Mouse (Mus musculus) forebrain, postnatal 0 days (tissue): ENCODE results near the gene Clgn. TPM values are rescaled to one million over a fixed set of nuclear protein-coding genes. Genes with fewer than 3 reads are reported as not detected.
A peak's percentile ranks its signal among the peaks of the same experiment; 100 is the strongest.

ENCODE experiments used
- ATAC-seq: fragments of 200-750 bp; cut with Nextera tagmentation; 2 replicates; pipeline ENCODE4 v1.8.0; 2017; ENCODE audit warnings: mild to moderate bottlenecking, moderate library complexity
- DNase-seq: peaks from one replicate; pipeline ENCODE4 v3.0.0-alpha.2; 2015
- H3K27ac ChIP-seq: fragments of 300-500 bp; sonication (generic); 2 replicates; pipeline ENCODE4 v1.5.1; 2014; ENCODE audit warnings: low read depth, mild to moderate bottlenecking, antibody characterized with exemption, low read length, moderate library complexity, mixed read lengths
- H3K27me3 ChIP-seq: fragments of 300-500 bp; sonication (generic); 2 replicates; pipeline ENCODE4 v1.6.1; 2014; ENCODE audit warnings: mild to moderate bottlenecking, low read length, mixed read lengths; ENCODE audit not compliant: insufficient read depth
- H3K36me3 ChIP-seq: fragments of 300-500 bp; sonication (generic); 2 replicates; pipeline ENCODE4 v1.6.1; 2014; ENCODE audit warnings: mild to moderate bottlenecking, moderate library complexity; ENCODE audit not compliant: insufficient read depth
- H3K4me1 ChIP-seq: fragments of 300-500 bp; sonication (generic); 2 replicates; pipeline ENCODE4 v1.6.1; 2014; ENCODE audit warnings: antibody characterized with exemption; ENCODE audit not compliant: insufficient read depth
- H3K4me2 ChIP-seq: fragments of 300-500 bp; sonication (generic); 2 replicates; pipeline ENCODE4 v1.6.1; 2014; ENCODE audit warnings: low read depth, mild to moderate bottlenecking, moderate library complexity
- H3K4me3 ChIP-seq: fragments of 300-500 bp; sonication (generic); 2 replicates; pipeline ENCODE4 v1.5.1; 2014; ENCODE audit warnings: low read depth, low read length, mixed read lengths
- H3K9ac ChIP-seq: fragments of 300-500 bp; sonication (generic); 2 replicates; pipeline ENCODE4 v1.6.1; 2014; ENCODE audit warnings: mild to moderate bottlenecking
- H3K9me3 ChIP-seq: fragments of 300-500 bp; sonication (generic); 2 replicates; pipeline ENCODE4 v1.6.1; 2016; ENCODE audit warnings: low read length
- CTCF ChIP-seq: sonication (generic); IDR thresholded peaks from 2 replicates; pipeline ENCODE4 v1.5.1; 2016; ENCODE audit warnings: antibody characterized with exemption, control low read depth, low read depth
- WGBS: fragments of 180-500 bp; shearing (Covaris S2); extraction: QIAGEN DNeasy Blood & Tissue Kit; methylation state at CpG from one replicate; pipeline ENCODE4 v1.1.7; 2014; 5-methylcytosine and 5-hydroxymethylcytosine counted together
- polyA plus RNA-seq: library from polyadenylated mRNA; unstranded; fragments of >200 nt; fragmentation: Nextera tagmentation; extraction: Ambion mirVana; gene quantifications from 2 replicates; pipeline ENCODE4 v1.2.1, GENCODE M21; 2015
- total RNA-seq: library from RNA; depleted of rRNA; stranded (reverse); fragments of >200 nt; gene quantifications from 2 replicates; pipeline ENCODE4 v1.2.3, GENCODE M21; 2014

The Clgn gene
- total and polyA plus RNA-seq, 2 experiments from 2014 or later: 3.4 to 5.7 TPM

- Histone ChIP-seq H3K27ac (no peak overlapping the region), H3K9me3 (no peaks in the 10 kb centered on the region), H3K4me2 (no peak overlapping the region), H3K4me3 (no peak overlapping the region), H3K9ac (no peak overlapping the region), H3K4me1 (no peaks in the 10 kb centered on the region), H3K36me3 (no peaks in the 10 kb centered on the region), H3K27me3 (no peaks in the 10 kb centered on the region)
- ATAC-seq: no peak
- TF ChIP-seq CTCF: no peak
- WGBS: 74% methylated on average over 4 of the region's 4 CpGs
- DNase-seq: no peak
Observed at GRCm38 (mm10) chr8:83380141-83380540, 9.5 kb upstream of the Clgn start.

- Histone ChIP-seq H3K27me3 (no peaks in the 10 kb centered on the region), H3K4me3 (no peak overlapping the region), H3K27ac (no peak overlapping the region), H3K9ac (no peak overlapping the region), H3K9me3 (no peaks in the 10 kb centered on the region), H3K36me3 (no peaks in the 10 kb centered on the region), H3K4me1 (no peaks in the 10 kb centered on the region), H3K4me2 (no peak overlapping the region)
- ATAC-seq (no peak), DNase-seq (no peak)
- TF ChIP-seq CTCF: no peak
- 79% methylated on average over 2 of the region's 2 CpGs for WGBS
Observed at GRCm38 (mm10) chr8:83381016-83381415, 8.7 kb upstream of the Clgn start.

- no peak overlapping the region for H3K4me2 ChIP-seq
- H3K36me3 ChIP-seq: no peaks in the 10 kb centered on the region
- WGBS: 47% methylated on average over 2 of the region's 2 CpGs
- H3K9ac ChIP-seq: no peak overlapping the region
- H3K4me1 ChIP-seq: no peaks in the 10 kb centered on the region
- no peak for TF ChIP-seq CTCF
- H3K9me3 ChIP-seq: no peaks in the 10 kb centered on the region
- no peak overlapping the region for H3K27ac ChIP-seq
- H3K27me3 ChIP-seq: no peaks in the 10 kb centered on the region
- H3K4me3 ChIP-seq: no peak overlapping the region
- DNase-seq (no peak), ATAC-seq (no peak)
Observed at GRCm38 (mm10) chr8:83382850-83383249, 6.8 kb upstream of the Clgn start.

- H3K4me1 ChIP-seq: peaks cover 6% of the 10 kb centered on the region; the same call in 1 of the 2 replicates
- DNase-seq (no peak), ATAC-seq (peak; percentile 54)
- H3K9me3 ChIP-seq: no peaks in the 10 kb centered on the region
- peak overlapping the region; percentile 67 for H3K4me3 ChIP-seq
- H3K9ac ChIP-seq: peak overlapping the region; percentile 69
- H3K4me2 ChIP-seq: peak overlapping the region; percentile 85
- WGBS: 3% methylated on average over 14 of the region's 14 CpGs
- no peaks in the 10 kb centered on the region for H3K27me3 ChIP-seq
- H3K27ac ChIP-seq: no peak overlapping the region
- H3K36me3 ChIP-seq: no peaks in the 10 kb centered on the region
- no peak for TF ChIP-seq CTCF
Observed at GRCm38 (mm10) chr8:83390006-83390701, 487 bp downstream of the Clgn start.

GRCm38 (mm10) chr8:83392521-83392920, 2.9 kb downstream of the Clgn start:
- Histone ChIP-seq H3K9me3 (no peaks in the 10 kb centered on the region), H3K4me2 (no peak overlapping the region), H3K27me3 (no peaks in the 10 kb centered on the region), H3K4me1 (peaks cover 6% of the 10 kb centered on the region; the same call in 1 of the 2 replicates), H3K4me3 (no peak overlapping the region), H3K9ac (no peak overlapping the region), H3K36me3 (no peaks in the 10 kb centered on the region), H3K27ac (no peak overlapping the region)
- WGBS: 58% methylated on average over 1 of the region's 1 CpGs
- no peak for ATAC-seq
- no peak for DNase-seq
- TF ChIP-seq CTCF: no peak

- H3K27ac ChIP-seq: no peak overlapping the region
- H3K4me1 ChIP-seq: peaks cover 6% of the 10 kb centered on the region; the same call in 1 of the 2 replicates
- DNase-seq (no peak), ATAC-seq (no peak)
- TF ChIP-seq CTCF: no peak
- WGBS: 94% methylated on average over 5 of the region's 5 CpGs
- H3K9ac ChIP-seq: no peak overlapping the region
- H3K9me3 ChIP-seq: no peaks in the 10 kb centered on the region
- no peak overlapping the region for H3K4me2 ChIP-seq
- H3K4me3 ChIP-seq: no peak overlapping the region
- H3K36me3 ChIP-seq: no peaks in the 10 kb centered on the region
- H3K27me3 ChIP-seq: no peaks in the 10 kb centered on the region
Observed at GRCm38 (mm10) chr8:83394325-83394724, 4.7 kb downstream of the Clgn start.

GRCm38 (mm10) chr8:83396680-83397079, 7.0 kb downstream of the Clgn start:
- Histone ChIP-seq H3K9me3 (no peaks in the 10 kb centered on the region), H3K9ac (no peak overlapping the region), H3K36me3 (no peaks in the 10 kb centered on the region), H3K4me2 (no peak overlapping the region), H3K4me1 (no peaks in the 10 kb centered on the region), H3K27me3 (no peaks in the 10 kb centered on the region), H3K4me3 (no peak overlapping the region), H3K27ac (no peak overlapping the region)
- 91% methylated on average over 6 of the region's 6 CpGs for WGBS
- DNase-seq (no peak), ATAC-seq (no peak)
- no peak for TF ChIP-seq CTCF
